Mouse (Mus musculus) liver, embryonic 14.5 days (tissue): ENCODE measurements around the gene Prpf6.

ENCODE experiments used
- CTCF ChIP-seq: IDR thresholded peaks from 2 replicates; pipeline ENCODE4 v1.5.1; 2016; ENCODE audit warnings: antibody characterized with exemption, low read depth, control low read depth
- EP300 ChIP-seq: IDR thresholded peaks from 2 replicates; pipeline ENCODE4 v1.6.1; 2016; ENCODE audit warnings: antibody characterized with exemption, low read depth

GRCm38 (mm10) chr2:181680716-181681117 is 89.0 kb downstream of the Prpf6 start:
- no peak for TF ChIP-seq CTCF
- TF ChIP-seq EP300: no peak
